Mouse (Mus musculus): ENCODE results near the gene Kcnk13. TPM values are rescaled to one million over a fixed set of nuclear protein-coding genes. Genes with fewer than 3 reads are reported as not detected.

The Kcnk13 gene
- polyA plus RNA-seq, 1 experiment from 2014 or later = 1.1 TPM

GRCm38 (mm10) chr12:99995951-99996350 lies 31.7 kb downstream of the Kcnk13 start:
- WGBS = 89% methylated on average over 5 of the region's 5 CpGs
- Histone ChIP-seq H3K27me3 (replicated peaks) (no peaks in the 10 kb centered on the region), H3K27ac (replicated peaks) (no peak overlapping the region), H3K9me3 (replicated peaks) (no peaks in the 10 kb centered on the region), H3K4me1 (no peaks in the 10 kb centered on the region), H3K36me3 (no peaks in the 10 kb centered on the region), H3K4me2 (no peak overlapping the region), H3K4me3 (replicated peaks) (no peak overlapping the region), H3K9ac (replicated peaks) (no peak overlapping the region)
- ATAC-seq (ENCODE audit: low FRiP score) = no peak

- no peaks in the 10 kb centered on the region for H3K9me3 ChIP-seq (replicated peaks)
- no peaks in the 10 kb centered on the region for H3K27me3 ChIP-seq (replicated peaks)
- no peak overlapping the region for H3K27ac ChIP-seq (replicated peaks)
- no peak for ATAC-seq (ENCODE audit: low FRiP score)
- no peaks in the 10 kb centered on the region for H3K36me3 ChIP-seq
- no peaks in the 10 kb centered on the region; the same call in 1 of the 2 replicates for H3K4me1 ChIP-seq
- H3K4me3 ChIP-seq (replicated peaks) = no peak overlapping the region
- no peak overlapping the region for H3K9ac ChIP-seq (replicated peaks)
- 83% methylated on average over 5 of the region's 5 CpGs for WGBS
- no peak overlapping the region for H3K4me2 ChIP-seq
Measured at GRCm38 (mm10) chr12:99999726-100000125, 35.4 kb downstream of the Kcnk13 start.

GRCm38 (mm10) chr12:100000381-100000780 lies 36.1 kb downstream of the Kcnk13 start:
- H3K9ac ChIP-seq (replicated peaks) = no peak overlapping the region
- H3K36me3 ChIP-seq = no peaks in the 10 kb centered on the region
- WGBS = 74% methylated on average over 7 of the region's 7 CpGs
- H3K4me3 ChIP-seq (replicated peaks) = no peak overlapping the region
- no peaks in the 10 kb centered on the region for H3K27me3 ChIP-seq (replicated peaks)
- H3K4me2 ChIP-seq = no peak overlapping the region
- no peaks in the 10 kb centered on the region; the same call in 1 of the 2 replicates for H3K4me1 ChIP-seq
- no peak overlapping the region for H3K27ac ChIP-seq (replicated peaks)
- no peak for ATAC-seq (ENCODE audit: low FRiP score)
- no peaks in the 10 kb centered on the region for H3K9me3 ChIP-seq (replicated peaks)

GRCm38 (mm10) chr12:100001246-100001645 lies 36.9 kb downstream of the Kcnk13 start:
- no peak overlapping the region for H3K4me2 ChIP-seq
- no peaks in the 10 kb centered on the region for H3K27me3 ChIP-seq (replicated peaks)
- no peak for ATAC-seq (ENCODE audit: low FRiP score)
- H3K9ac ChIP-seq (replicated peaks) = no peak overlapping the region
- no peaks in the 10 kb centered on the region for H3K9me3 ChIP-seq (replicated peaks)
- no peaks in the 10 kb centered on the region for H3K36me3 ChIP-seq
- H3K27ac ChIP-seq (replicated peaks) = no peak overlapping the region
- H3K4me1 ChIP-seq = no peaks in the 10 kb centered on the region; the same call in 1 of the 2 replicates
- 94% methylated on average over 3 of the region's 3 CpGs for WGBS
- no peak overlapping the region for H3K4me3 ChIP-seq (replicated peaks)

GRCm38 (mm10) chr12:100001910-100002309 lies 37.6 kb downstream of the Kcnk13 start:
- no peaks in the 10 kb centered on the region for H3K9me3 ChIP-seq (replicated peaks)
- no peak overlapping the region for H3K27ac ChIP-seq (replicated peaks)
- H3K4me2 ChIP-seq = no peak overlapping the region
- H3K4me3 ChIP-seq (replicated peaks) = no peak overlapping the region
- no peak for ATAC-seq (ENCODE audit: low FRiP score)
- H3K27me3 ChIP-seq (replicated peaks) = no peaks in the 10 kb centered on the region
- H3K4me1 ChIP-seq = no peaks in the 10 kb centered on the region; the same call in 1 of the 2 replicates
- H3K36me3 ChIP-seq = no peaks in the 10 kb centered on the region
- 79% methylated on average over 3 of the region's 3 CpGs for WGBS
- H3K9ac ChIP-seq (replicated peaks) = no peak overlapping the region

GRCm38 (mm10) chr12:100002914-100003587 lies 38.8 kb downstream of the Kcnk13 start:
- no peak for ATAC-seq (ENCODE audit: low FRiP score)
- WGBS = 31% methylated on average over 8 of the region's 8 CpGs

GRCm38 (mm10) chr12:100005285-100005684 lies 41.0 kb downstream of the Kcnk13 start:
- no peak overlapping the region for H3K27ac ChIP-seq (replicated peaks)
- no peaks in the 10 kb centered on the region; the same call in 1 of the 2 replicates for H3K4me1 ChIP-seq
- H3K4me3 ChIP-seq (replicated peaks) = no peak overlapping the region
- H3K9ac ChIP-seq (replicated peaks) = no peak overlapping the region
- ATAC-seq (ENCODE audit: low FRiP score) = no peak
- no peaks in the 10 kb centered on the region for H3K27me3 ChIP-seq (replicated peaks)
- 93% methylated on average over 5 of the region's 5 CpGs for WGBS
- H3K9me3 ChIP-seq (replicated peaks) = no peaks in the 10 kb centered on the region
- H3K36me3 ChIP-seq = no peaks in the 10 kb centered on the region
- no peak overlapping the region for H3K4me2 ChIP-seq

More at GRCm38 (mm10) chr12:100002914-100003587, 38.8 kb downstream of the Kcnk13 start:
- H3K9ac ChIP-seq (replicated peaks) = no peak overlapping the region
- no peaks in the 10 kb centered on the region for H3K27me3 ChIP-seq (replicated peaks)
- H3K4me1 ChIP-seq = no peaks in the 10 kb centered on the region; the same call in 1 of the 2 replicates
- H3K4me3 ChIP-seq (replicated peaks) = no peak overlapping the region
- H3K36me3 ChIP-seq = no peaks in the 10 kb centered on the region
- no peaks in the 10 kb centered on the region for H3K9me3 ChIP-seq (replicated peaks)
- no peak overlapping the region for H3K4me2 ChIP-seq
- H3K27ac ChIP-seq (replicated peaks) = no peak overlapping the region

- 62% methylated on average over 2 of the region's 2 CpGs for WGBS
- no peak for ATAC-seq (ENCODE audit: low FRiP score)
Measured at GRCm38 (mm10) chr12:100006681-100007080, 42.4 kb downstream of the Kcnk13 start.

GRCm38 (mm10) chr12:100012839-100013238 lies 48.5 kb downstream of the Kcnk13 start:
- Histone ChIP-seq H3K9ac (replicated peaks) (no peak overlapping the region), H3K36me3 (no peaks in the 10 kb centered on the region), H3K4me2 (no peak overlapping the region), H3K27me3 (replicated peaks) (no peaks in the 10 kb centered on the region), H3K4me3 (replicated peaks) (no peak overlapping the region), H3K4me1 (no peaks in the 10 kb centered on the region), H3K27ac (replicated peaks) (no peak overlapping the region), H3K9me3 (replicated peaks) (no peaks in the 10 kb centered on the region)
- ATAC-seq (ENCODE audit: low FRiP score) = no peak
- WGBS = 96% methylated on average over 3 of the region's 3 CpGs

More at GRCm38 (mm10) chr12:100006681-100007080, 42.4 kb downstream of the Kcnk13 start:
- Histone ChIP-seq H3K9ac (replicated peaks) (no peak overlapping the region), H3K4me3 (replicated peaks) (no peak overlapping the region), H3K36me3 (no peaks in the 10 kb centered on the region), H3K4me2 (no peak overlapping the region), H3K4me1 (no peaks in the 10 kb centered on the region; the same call in 1 of the 2 replicates), H3K27ac (replicated peaks) (no peak overlapping the region), H3K9me3 (replicated peaks) (no peaks in the 10 kb centered on the region), H3K27me3 (replicated peaks) (no peaks in the 10 kb centered on the region)

GRCm38 (mm10) chr12:100015146-100015545 lies 50.8 kb downstream of the Kcnk13 start:
- no peak overlapping the region for H3K4me2 ChIP-seq
- no peaks in the 10 kb centered on the region for H3K9me3 ChIP-seq (replicated peaks)
- 96% methylated on average over 5 of the region's 5 CpGs for WGBS
- ATAC-seq (ENCODE audit: low FRiP score) = no peak
- H3K27ac ChIP-seq (replicated peaks) = no peak overlapping the region
- H3K9ac ChIP-seq (replicated peaks) = no peak overlapping the region
- no peaks in the 10 kb centered on the region for H3K27me3 ChIP-seq (replicated peaks)
- H3K36me3 ChIP-seq = no peaks in the 10 kb centered on the region
- no peak overlapping the region for H3K4me3 ChIP-seq (replicated peaks)
- H3K4me1 ChIP-seq = no peaks in the 10 kb centered on the region

GRCm38 (mm10) chr12:100017709-100018108 lies 53.4 kb downstream of the Kcnk13 start:
- no peaks in the 10 kb centered on the region for H3K9me3 ChIP-seq (replicated peaks)
- WGBS = 79% methylated on average over 6 of the region's 6 CpGs
- H3K9ac ChIP-seq (replicated peaks) = no peak overlapping the region
- no peaks in the 10 kb centered on the region for H3K27me3 ChIP-seq (replicated peaks)
- H3K4me3 ChIP-seq (replicated peaks) = no peak overlapping the region
- no peaks in the 10 kb centered on the region for H3K4me1 ChIP-seq
- no peaks in the 10 kb centered on the region for H3K36me3 ChIP-seq
- ATAC-seq (ENCODE audit: low FRiP score) = no peak
- no peak overlapping the region for H3K27ac ChIP-seq (replicated peaks)
- no peak overlapping the region for H3K4me2 ChIP-seq

- H3K9ac ChIP-seq (replicated peaks) = no peak overlapping the region
- H3K4me2 ChIP-seq = no peak overlapping the region
- no peaks in the 10 kb centered on the region for H3K27me3 ChIP-seq (replicated peaks)
- H3K9me3 ChIP-seq (replicated peaks) = no peaks in the 10 kb centered on the region
- no peak for ATAC-seq (ENCODE audit: low FRiP score)
- H3K4me1 ChIP-seq = 0 out of 2 replicates have a peak, but pooled peaks cover 4% of the 10 kb centered on the region
- H3K4me3 ChIP-seq (replicated peaks) = no peak overlapping the region
- no peak overlapping the region for H3K27ac ChIP-seq (replicated peaks)
- H3K36me3 ChIP-seq = no peaks in the 10 kb centered on the region
- WGBS = 78% methylated on average over 5 of the region's 5 CpGs
Measured at GRCm38 (mm10) chr12:100022490-100022889, 58.2 kb downstream of the Kcnk13 start.
